Mouse (Mus musculus) left cerebral cortex, postnatal 36 days (tissue): ENCODE data around the gene Pla2g16. TPM values are rescaled to one million over a fixed set of nuclear protein-coding genes. Genes with fewer than 3 reads are reported as not detected.

Experiments used
- DNase-seq, 2 experiments: peaks; one replicate each; pipeline ENCODE4 v3.0.0; 2021 to 2022; ENCODE audit warnings: low spot score in 2 of 2, mixed read lengths in 1 of 2
- intact Hi-C: fragments of 180-260 bp; cut with DNase I; formaldehyde crosslinking; loops from one replicate; pipeline ENCODE4 v1.15.1; 2025
- total RNA-seq, 2 experiments: library from RNA; stranded (reverse); gene quantifications; 2 replicates each; pipeline ENCODE4 v1.2.3; 2021

Gene Pla2g16
- total RNA-seq, 2 experiments from 2014 or later, result 27.2 to 29.2 TPM

DNA sequence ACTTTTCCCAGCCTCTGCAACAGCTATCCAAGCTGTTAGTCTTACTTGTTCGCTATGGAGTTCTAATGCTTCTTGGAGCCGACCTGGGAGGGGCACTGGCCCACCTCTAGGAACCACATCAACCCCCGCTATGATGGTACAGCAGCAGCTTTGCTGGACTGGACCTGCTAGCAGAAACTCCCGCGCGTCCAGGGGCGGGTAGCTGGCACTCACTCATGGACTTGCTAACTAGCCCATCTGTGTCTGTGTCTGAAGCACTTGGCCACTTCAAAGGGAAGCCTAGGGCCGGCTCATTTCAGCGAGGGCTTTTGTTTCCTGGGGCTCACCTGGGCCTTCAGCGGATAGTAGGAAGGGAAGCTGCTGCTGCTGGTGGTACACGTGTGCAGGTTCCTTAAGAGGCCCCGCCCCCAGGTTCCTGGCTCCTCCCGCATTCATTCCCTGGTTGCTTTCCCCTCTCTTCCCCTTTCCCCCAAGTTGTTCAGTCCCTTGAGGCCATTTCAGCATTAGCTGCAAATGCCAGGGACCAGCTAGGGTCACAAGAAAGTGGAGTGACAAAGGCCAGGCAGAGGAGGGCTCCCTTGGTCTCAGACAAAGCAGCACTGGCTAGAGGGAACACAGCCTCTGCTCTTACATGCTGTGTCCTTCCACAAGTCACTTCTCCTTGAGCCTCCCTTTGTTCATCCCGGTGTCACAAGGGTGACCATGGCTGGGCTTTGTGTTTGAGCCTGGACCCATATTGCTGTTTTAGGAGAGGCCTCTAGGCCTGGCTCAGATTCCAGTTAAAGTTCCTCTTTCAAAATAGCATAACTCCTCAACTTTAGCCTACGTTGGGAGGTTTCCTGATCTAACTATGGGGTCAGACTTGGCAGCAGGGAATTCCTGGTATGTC lies 49.8 kb downstream of the Pla2g16 start, which contains the start of gene Lgals12:
TSS of gene Lgals12 (minus strand) at position 393 of the 889 bp plus-strand sequence.
- peak; percentile 62 to 65 for DNase-seq
- intact Hi-C loops, result no loop called here

GRCm38 (mm10) chr19:7607690-7608201 lies 50.5 kb downstream of the Pla2g16 start:
- intact Hi-C loops, result no loop called here
- DNase-seq, result no peak

GRCm38 (mm10) chr19:7611942-7612757 lies 54.9 kb downstream of the Pla2g16 start, which contains the start of gene Hrasls5:
Hrasls5 (plus strand) TSS chr19:7612541.
- DNase-seq, result peak; percentile 51 to 67
- intact Hi-C loops, result no loop called here

DNA sequence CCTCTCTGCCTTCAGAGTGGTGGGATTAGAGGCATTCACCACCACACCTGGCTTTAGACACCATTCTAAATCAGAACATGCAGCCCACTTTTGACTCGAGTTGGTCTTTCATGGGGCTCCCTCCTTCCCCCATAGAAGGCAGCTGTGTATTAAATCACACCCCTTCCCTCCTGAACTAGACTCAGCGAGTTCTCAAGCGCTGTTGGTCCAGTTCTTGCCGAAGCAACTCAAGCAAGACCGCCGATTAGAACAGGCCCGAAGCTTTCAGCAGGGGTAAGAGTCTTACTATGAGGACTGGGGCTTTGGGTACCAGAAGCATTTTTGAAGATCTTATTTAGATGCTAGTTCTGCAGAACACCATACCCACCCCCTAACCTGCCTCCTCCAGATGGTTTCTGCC lies 55.9 kb downstream of the Pla2g16 start:
- intact Hi-C loops, result no loop called here
- DNase-seq, result no peak

GRCm38 (mm10) chr19:7616231-7616930 lies 59.1 kb downstream of the Pla2g16 start:
- no peak for DNase-seq
- intact Hi-C loops, result loop anchor here (5.0 kb wide), 1 partner anchor 89 kb away; no protein-coding TSS in a partner anchor

- intact Hi-C loops, result loop anchor here (5.0 kb wide), 1 partner anchor 90 kb away; no protein-coding TSS in a partner anchor
- no peak for DNase-seq
Observed at GRCm38 (mm10) chr19:7617085-7617484, 59.8 kb downstream of the Pla2g16 start.

- intact Hi-C loops, result loop anchor here (5.0 kb wide), 1 partner anchor 90 kb away; no protein-coding TSS in a partner anchor
- peak; percentile 50 to 54 for DNase-seq
Observed at GRCm38 (mm10) chr19:7617696-7618095, 60.4 kb downstream of the Pla2g16 start.

- intact Hi-C loops, result no loop called here
- DNase-seq, result no peak
Observed at GRCm38 (mm10) chr19:7633021-7633420, 75.8 kb downstream of the Pla2g16 start.

- intact Hi-C loops, result no loop called here
- no peak for DNase-seq
Observed at GRCm38 (mm10) chr19:7633786-7634185, 76.5 kb downstream of the Pla2g16 start.

Other genes with a start within 250 kb of the Pla2g16 start
- 100 to 1,000 TPM; 134 to 160 TPM for gene Mark2, start 215.6 kb upstream of the Pla2g16 start, total RNA-seq
- 10 to 100 TPM; 31.9 to 37.4 TPM for gene Spindoc, start 174.5 kb upstream of the Pla2g16 start, total RNA-seq
- gene 2700081O15Rik, start 139.8 kb upstream of the Pla2g16 start, total RNA-seq, result 10 to 100 TPM; 34.7 to 37.3 TPM
- 100 to 1,000 TPM; 812 to 902 TPM for gene Rtn3, start 74.2 kb upstream of the Pla2g16 start, total RNA-seq
- 10 to 100 TPM; 23.4 to 25.7 TPM for gene Atl3, start 63.4 kb upstream of the Pla2g16 start, total RNA-seq
- gene Lgals12, start 49.7 kb downstream of the Pla2g16 start, total RNA-seq, result 1 to 10 TPM in 1 of 2 experiments, under 1 TPM in 1; 0.57 to 1.0 TPM
- not detected for gene Hrasls5, start 55.1 kb downstream of the Pla2g16 start, total RNA-seq
- gene Slc22a19, start 153.9 kb downstream of the Pla2g16 start, total RNA-seq, result not detected
- not detected for gene Slc22a26, start 245.2 kb downstream of the Pla2g16 start, total RNA-seq